Mouse (Mus musculus) ES-Bruce4 (cell line): ENCODE results near the gene Ndel1.

Source experiments
- CTCF ChIP-seq: IDR thresholded peaks from one replicate; pipeline ENCODE4 v1.8.1; 2011; ENCODE audit warnings: low read depth, low read length
- POLR2A ChIP-seq: IDR thresholded peaks from one replicate; pipeline ENCODE4 v1.8.1; 2011; ENCODE audit warnings: low read length; ENCODE audit not compliant: insufficient read depth

- TF ChIP-seq CTCF (no peak), POLR2A (no peak)
These were observed 14.3 kb downstream of the Ndel1 start for GRCm38 (mm10) chr11:68857329-68857728.
